Mouse (Mus musculus): ENCODE data around the gene Gjc3. TPM values are rescaled to one million over a fixed set of nuclear protein-coding genes. Genes with fewer than 3 reads are reported as not detected.

Gjc3 gene
- polyA plus RNA-seq (2016; fragmentation: Nextera tagmentation; extraction: Ambion mirVana), result 0.05 TPM in 1 of 2 replicates, not detected in the other

GRCm38 (mm10) chr5:137962945-137963344, at the start of gene Gjc3:
Gjc3 (minus strand) TSS chr5:137963098.
- 73% methylated on average over 8 of the region's 8 CpGs for WGBS
- no peak for ATAC-seq (ENCODE audit: insufficient number of reproducible peaks, low FRiP score)

DNA sequence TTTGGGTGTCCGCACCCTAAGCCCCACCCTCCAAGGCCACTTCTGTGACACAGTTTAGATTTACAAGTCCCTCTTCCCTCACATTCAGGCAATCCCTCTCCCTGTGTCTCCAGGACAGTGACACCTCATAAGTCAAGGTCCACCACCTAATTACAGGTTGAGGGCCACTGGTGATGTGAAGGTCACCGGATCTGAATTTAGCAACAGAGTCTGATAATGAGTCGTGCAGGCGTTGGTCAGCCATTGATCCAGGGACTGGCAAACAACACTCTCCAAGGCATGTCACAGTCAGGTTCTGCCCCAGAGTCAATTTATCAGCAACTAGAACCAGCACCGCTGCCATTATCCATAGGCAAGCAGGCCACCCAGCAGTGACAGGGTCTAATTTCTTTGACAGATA, 49.5 kb upstream of the Gjc3 start:
- no peak for ATAC-seq (ENCODE audit: insufficient number of reproducible peaks, low FRiP score)
- 75% methylated on average over 5 of the region's 5 CpGs for WGBS
- no peak overlapping the region for H3K4me3 ChIP-seq

More at GRCm38 (mm10) chr5:137962945-137963344, at the start of gene Gjc3:
- Histone ChIP-seq H3K27ac (ENCODE audit: poor library complexity, severe bottlenecking) (no peak within 1 kb of the TSS), H3K9me3 (replicated peaks) (0 out of 2 replicates have a peak, but pooled peaks cover 3% of the 10 kb centered on the region), H3K4me2 (no peak within 1 kb of the TSS), H3K27me3 (replicated peaks) (no peaks in the 10 kb centered on the region), H3K9ac (no peak within 1 kb of the TSS), H3K4me1 (replicated peaks) (no peaks in the 10 kb centered on the region), H3K4me3 (no peak within 1 kb of the TSS), H3K36me3 (no peaks in the 10 kb centered on the region)

DNA sequence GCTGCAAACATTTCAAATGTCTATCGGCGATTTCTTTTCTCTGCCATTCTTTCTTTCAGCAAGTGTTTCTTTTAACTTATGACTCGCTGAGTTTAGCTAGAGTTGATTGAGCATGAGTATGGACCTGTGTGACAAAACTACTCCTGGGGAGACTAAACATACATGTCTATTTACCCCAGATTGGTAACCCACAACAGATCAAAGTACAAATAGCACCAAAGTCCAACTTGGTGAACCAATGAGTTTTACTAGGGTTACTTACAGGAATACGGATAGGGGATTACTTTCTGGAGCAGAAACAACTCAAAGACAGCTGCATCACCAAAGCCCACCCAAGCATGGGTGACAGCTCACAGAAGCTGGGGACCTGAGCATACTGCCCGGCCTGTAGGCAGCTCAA, 46.5 kb upstream of the Gjc3 start:
- Histone ChIP-seq H3K4me2 (no peak overlapping the region), H3K4me1 (replicated peaks) (no peaks in the 10 kb centered on the region), H3K9ac (no peak overlapping the region), H3K27me3 (replicated peaks) (no peaks in the 10 kb centered on the region), H3K4me3 (no peak overlapping the region), H3K36me3 (no peaks in the 10 kb centered on the region), H3K9me3 (replicated peaks) (0 out of 2 replicates have a peak, but pooled peaks cover 2% of the 10 kb centered on the region), H3K27ac (ENCODE audit: poor library complexity, severe bottlenecking) (no peak overlapping the region)
- ATAC-seq (ENCODE audit: insufficient number of reproducible peaks, low FRiP score), result no peak
- 83% methylated on average over 5 of the region's 5 CpGs for WGBS

More for the DNA sequence above, 49.5 kb upstream of the Gjc3 start:
- Histone ChIP-seq H3K9ac (no peak overlapping the region), H3K27ac (ENCODE audit: poor library complexity, severe bottlenecking) (no peak overlapping the region), H3K4me2 (no peak overlapping the region), H3K36me3 (no peaks in the 10 kb centered on the region), H3K27me3 (replicated peaks) (no peaks in the 10 kb centered on the region), H3K9me3 (replicated peaks) (0 out of 2 replicates have a peak, but pooled peaks cover 2% of the 10 kb centered on the region), H3K4me1 (replicated peaks) (no peaks in the 10 kb centered on the region)

DNA sequence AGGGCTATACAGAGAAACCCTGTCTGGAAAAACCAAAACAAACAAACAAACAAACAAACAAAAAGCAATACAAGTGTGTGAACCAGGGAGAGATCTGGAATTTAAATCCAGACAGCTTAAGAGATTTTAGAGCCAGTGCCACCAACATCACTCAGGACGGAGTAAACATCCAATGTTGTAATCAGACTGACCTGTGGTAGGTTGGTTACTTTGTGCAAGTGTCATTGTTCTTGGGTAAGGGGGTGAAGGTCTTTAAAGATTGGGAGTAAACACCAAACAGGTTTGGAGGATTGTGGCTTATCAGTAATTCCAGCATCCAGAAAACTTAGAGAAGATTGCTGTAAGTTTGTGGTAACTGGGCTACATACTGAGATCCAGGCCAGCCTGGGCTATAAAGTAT, 23.5 kb upstream of the Gjc3 start:
- no peaks in the 10 kb centered on the region for H3K4me1 ChIP-seq (replicated peaks)
- H3K36me3 ChIP-seq, result no peaks in the 10 kb centered on the region
- no peak overlapping the region for H3K9ac ChIP-seq
- H3K27me3 ChIP-seq (replicated peaks), result no peaks in the 10 kb centered on the region
- 70% methylated on average over 1 of the region's 1 CpGs for WGBS
- no peak for ATAC-seq (ENCODE audit: insufficient number of reproducible peaks, low FRiP score)
- no peaks in the 10 kb centered on the region for H3K9me3 ChIP-seq (replicated peaks)
- no peak overlapping the region for H3K4me3 ChIP-seq
- H3K4me2 ChIP-seq, result no peak overlapping the region
- H3K27ac ChIP-seq (ENCODE audit: poor library complexity, severe bottlenecking), result no peak overlapping the region

- WGBS, result 59% methylated on average over 4 of the region's 4 CpGs
- ATAC-seq (ENCODE audit: insufficient number of reproducible peaks, low FRiP score), result no peak
- Histone ChIP-seq H3K4me3 (no peak within 1 kb of the TSS), H3K9me3 (replicated peaks) (no peaks in the 10 kb centered on the region), H3K36me3 (no peaks in the 10 kb centered on the region), H3K9ac (no peak within 1 kb of the TSS), H3K4me1 (replicated peaks) (no peaks in the 10 kb centered on the region), H3K27ac (ENCODE audit: poor library complexity, severe bottlenecking) (no peak within 1 kb of the TSS), H3K27me3 (replicated peaks) (no peaks in the 10 kb centered on the region), H3K4me2 (no peak within 1 kb of the TSS)
These were observed 18.4 kb upstream of the Gjc3 start, which contains the start of gene Azgp1 for GRCm38 (mm10) chr5:137981300-137981699. Azgp1 (plus strand) TSS chr5:137981520.

GRCm38 (mm10) chr5:137979081-137979480, 16.2 kb upstream of the Gjc3 start:
- WGBS, result 63% methylated on average over 2 of the region's 2 CpGs
- Histone ChIP-seq H3K4me2 (no peak overlapping the region), H3K9ac (no peak overlapping the region), H3K4me1 (replicated peaks) (no peaks in the 10 kb centered on the region), H3K4me3 (no peak overlapping the region), H3K36me3 (no peaks in the 10 kb centered on the region), H3K27ac (ENCODE audit: poor library complexity, severe bottlenecking) (no peak overlapping the region), H3K27me3 (replicated peaks) (peaks cover 3% of the 10 kb centered on the region; the same call in 1 of the 2 replicates), H3K9me3 (replicated peaks) (no peaks in the 10 kb centered on the region)
- ATAC-seq (ENCODE audit: insufficient number of reproducible peaks, low FRiP score), result no peak

- no peaks in the 10 kb centered on the region for H3K4me1 ChIP-seq (replicated peaks)
- no peak overlapping the region for H3K4me2 ChIP-seq
- H3K9ac ChIP-seq, result no peak overlapping the region
- H3K4me3 ChIP-seq, result no peak overlapping the region
- no peaks in the 10 kb centered on the region for H3K9me3 ChIP-seq (replicated peaks)
- ATAC-seq (ENCODE audit: insufficient number of reproducible peaks, low FRiP score), result no peak
- peaks cover 3% of the 10 kb centered on the region; the same call in 1 of the 2 replicates for H3K27me3 ChIP-seq (replicated peaks)
- no peaks in the 10 kb centered on the region for H3K36me3 ChIP-seq
- H3K27ac ChIP-seq (ENCODE audit: poor library complexity, severe bottlenecking), result no peak overlapping the region
- 39% methylated on average over 1 of the region's 1 CpGs for WGBS
These were observed 14.4 kb upstream of the Gjc3 start for GRCm38 (mm10) chr5:137977291-137977690.

- Histone ChIP-seq H3K36me3 (no peaks in the 10 kb centered on the region), H3K4me1 (replicated peaks) (no peaks in the 10 kb centered on the region), H3K27ac (ENCODE audit: poor library complexity, severe bottlenecking) (no peak overlapping the region), H3K4me3 (no peak overlapping the region), H3K9me3 (replicated peaks) (no peaks in the 10 kb centered on the region), H3K4me2 (no peak overlapping the region), H3K27me3 (replicated peaks) (peaks cover 3% of the 10 kb centered on the region; the same call in 1 of the 2 replicates), H3K9ac (no peak overlapping the region)
- WGBS, result 40% methylated on average over 1 of the region's 1 CpGs
- ATAC-seq (ENCODE audit: insufficient number of reproducible peaks, low FRiP score), result no peak
These were observed 12.5 kb upstream of the Gjc3 start for GRCm38 (mm10) chr5:137975434-137975833.

DNA sequence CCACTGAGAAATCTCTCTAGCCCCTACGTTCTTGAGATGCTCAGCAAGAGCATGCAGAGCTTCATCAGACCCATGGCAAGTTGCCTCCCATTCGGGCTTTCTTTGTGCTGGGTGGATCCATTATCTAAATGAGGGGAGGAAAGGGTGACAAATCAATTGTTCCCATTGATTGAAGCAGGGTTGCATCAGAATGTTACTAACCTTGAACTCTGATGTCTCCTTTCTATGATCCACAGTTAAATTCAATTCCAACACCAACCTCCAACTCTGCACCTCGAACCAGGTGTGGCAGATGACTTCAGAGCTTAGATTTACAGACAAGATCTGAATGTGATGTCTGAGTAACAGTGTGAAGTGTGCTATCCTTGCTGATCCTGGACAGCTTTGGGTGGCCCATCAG, 11.8 kb upstream of the Gjc3 start:
- Histone ChIP-seq H3K9ac (no peak overlapping the region), H3K4me3 (no peak overlapping the region), H3K4me1 (replicated peaks) (no peaks in the 10 kb centered on the region), H3K27ac (ENCODE audit: poor library complexity, severe bottlenecking) (no peak overlapping the region), H3K4me2 (no peak overlapping the region), H3K9me3 (replicated peaks) (no peaks in the 10 kb centered on the region), H3K27me3 (replicated peaks) (peaks cover 3% of the 10 kb centered on the region; the same call in 1 of the 2 replicates), H3K36me3 (no peaks in the 10 kb centered on the region)
- no peak for ATAC-seq (ENCODE audit: insufficient number of reproducible peaks, low FRiP score)
- 60% methylated on average over 3 of the region's 3 CpGs for WGBS

- Histone ChIP-seq H3K4me2 (no peak overlapping the region), H3K27me3 (replicated peaks) (peaks cover 3% of the 10 kb centered on the region; the same call in 1 of the 2 replicates), H3K27ac (ENCODE audit: poor library complexity, severe bottlenecking) (no peak overlapping the region), H3K4me3 (no peak overlapping the region), H3K36me3 (no peaks in the 10 kb centered on the region), H3K9ac (no peak overlapping the region), H3K9me3 (replicated peaks) (no peaks in the 10 kb centered on the region), H3K4me1 (replicated peaks) (no peaks in the 10 kb centered on the region)
- ATAC-seq (ENCODE audit: insufficient number of reproducible peaks, low FRiP score), result no peak
- 44% methylated on average over 3 of the region's 3 CpGs for WGBS
These were observed 10.8 kb upstream of the Gjc3 start for GRCm38 (mm10) chr5:137973738-137974137.

- Histone ChIP-seq H3K9me3 (replicated peaks) (no peaks in the 10 kb centered on the region), H3K4me2 (no peak overlapping the region), H3K27ac (ENCODE audit: poor library complexity, severe bottlenecking) (no peak overlapping the region), H3K4me1 (replicated peaks) (no peaks in the 10 kb centered on the region), H3K36me3 (no peaks in the 10 kb centered on the region), H3K4me3 (no peak overlapping the region), H3K9ac (no peak overlapping the region), H3K27me3 (replicated peaks) (peaks cover 3% of the 10 kb centered on the region; the same call in 1 of the 2 replicates)
- WGBS, result 57% methylated on average over 2 of the region's 2 CpGs
- ATAC-seq (ENCODE audit: insufficient number of reproducible peaks, low FRiP score), result no peak
These were observed 10.3 kb upstream of the Gjc3 start for GRCm38 (mm10) chr5:137973161-137973560.

DNA sequence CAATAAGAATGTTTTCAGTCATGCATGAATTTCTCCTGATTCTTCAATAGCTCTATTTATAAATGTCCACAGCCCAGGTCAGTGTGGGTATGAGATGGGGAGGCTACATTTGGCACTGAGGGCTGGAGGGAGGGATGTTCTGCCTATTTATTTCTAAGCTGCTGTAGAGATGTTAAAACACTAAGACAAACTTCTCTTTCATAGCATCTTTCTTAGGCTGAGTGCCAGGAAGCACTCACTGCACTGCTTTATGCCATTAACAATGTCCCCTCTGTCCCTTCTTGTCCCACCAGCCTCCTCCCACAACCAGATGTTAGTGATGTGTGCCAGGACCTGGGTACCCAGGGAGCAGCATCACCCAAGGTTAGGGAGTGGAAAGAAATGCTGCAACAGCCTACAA, 3.6 kb upstream of the Gjc3 start:
- Histone ChIP-seq H3K9me3 (replicated peaks) (no peaks in the 10 kb centered on the region), H3K4me1 (replicated peaks) (no peaks in the 10 kb centered on the region), H3K27ac (ENCODE audit: poor library complexity, severe bottlenecking) (no peak overlapping the region)

More for the DNA sequence above, 3.6 kb upstream of the Gjc3 start:
- Histone ChIP-seq H3K36me3 (no peaks in the 10 kb centered on the region), H3K4me3 (no peak overlapping the region), H3K27me3 (replicated peaks) (no peaks in the 10 kb centered on the region), H3K9ac (no peak overlapping the region), H3K4me2 (no peak overlapping the region)
- ATAC-seq (ENCODE audit: insufficient number of reproducible peaks, low FRiP score), result no peak

Data from heart, embryonic 12.5 days (tissue).